Mouse (Mus musculus) erythroblast, embryonic 14.5 days (primary cell): ENCODE results near the gene Zbtb46. TPM values are rescaled to one million over a fixed set of nuclear protein-coding genes. Genes with fewer than 3 reads are reported as not detected.

ENCODE experiments used
- H3K27me3 ChIP-seq: 2 replicates; pipeline ENCODE4 v1.6.1; 2012; ENCODE audit warnings: inconsistent platforms; ENCODE audit not compliant: control insufficient read depth
- H3K36me3 ChIP-seq: 2 replicates; pipeline ENCODE4 v1.6.1; 2012; ENCODE audit warnings: mild to moderate bottlenecking, inconsistent platforms; ENCODE audit not compliant: control insufficient read depth
- H3K4me1 ChIP-seq: 2 replicates; pipeline ENCODE4 v1.6.1; 2012; ENCODE audit warnings: inconsistent platforms; ENCODE audit not compliant: control insufficient read depth
- H3K4me3 ChIP-seq: replicated peaks from 2 replicates; pipeline ENCODE3; 2012; ENCODE audit warnings: moderate library complexity, mild to moderate bottlenecking, inconsistent platforms
- H3K9me3 ChIP-seq: 2 replicates; pipeline ENCODE4 v1.6.1; 2012; ENCODE audit warnings: low read length, inconsistent platforms, mixed read lengths; ENCODE audit not compliant: control insufficient read depth
- GATA1 ChIP-seq: IDR thresholded peaks from 2 replicates; pipeline ENCODE4 v1.6.1; 2012; ENCODE audit warnings: low read length, inconsistent platforms, mixed read lengths
- TAL1 ChIP-seq: IDR thresholded peaks from 3 replicates; pipeline ENCODE4 v1.6.1; 2012; ENCODE audit warnings: low read length, inconsistent platforms, mixed read lengths
- polyA plus RNA-seq: library from polyadenylated mRNA; stranded (reverse); fragments of >175 nt; gene quantifications from 2 replicates; pipeline ENCODE4 v1.2.3, GENCODE M21; 2012

The Zbtb46 gene
- polyA plus RNA-seq, 1 experiment: 0.26 TPM

- TF ChIP-seq TAL1: no peak
- no peak for TF ChIP-seq GATA1
- Histone ChIP-seq H3K36me3 (no peaks in the 10 kb centered on the region), H3K9me3 (no peaks in the 10 kb centered on the region), H3K4me3 (no peak overlapping the region), H3K4me1 (peaks cover 7% of the 10 kb centered on the region), H3K27me3 (peaks cover 7% of the 10 kb centered on the region; the same call in 1 of the 2 replicates)
Observed at GRCm38 (mm10) chr2:181470285-181470684, 11.1 kb upstream of the Zbtb46 start.

GRCm38 (mm10) chr2:181465423-181465822, 6.2 kb upstream of the Zbtb46 start:
- H3K4me3 ChIP-seq: no peak overlapping the region
- H3K27me3 ChIP-seq: peaks cover 46% of the 10 kb centered on the region
- no peak for TF ChIP-seq GATA1
- TF ChIP-seq TAL1: no peak
- H3K36me3 ChIP-seq: no peaks in the 10 kb centered on the region
- H3K4me1 ChIP-seq: peaks cover 35% of the 10 kb centered on the region
- no peaks in the 10 kb centered on the region for H3K9me3 ChIP-seq

- Histone ChIP-seq H3K4me3 (no peak overlapping the region), H3K4me1 (peaks cover 52% of the 10 kb centered on the region), H3K36me3 (no peaks in the 10 kb centered on the region), H3K9me3 (no peaks in the 10 kb centered on the region), H3K27me3 (peaks cover 66% of the 10 kb centered on the region)
- TF ChIP-seq TAL1: no peak
- no peak for TF ChIP-seq GATA1
Observed at GRCm38 (mm10) chr2:181463008-181463738, 3.9 kb upstream of the Zbtb46 start.

GRCm38 (mm10) chr2:181462604-181463003, 3.4 kb upstream of the Zbtb46 start:
- Histone ChIP-seq H3K36me3 (no peaks in the 10 kb centered on the region), H3K4me1 (peaks cover 57% of the 10 kb centered on the region), H3K4me3 (no peak overlapping the region), H3K27me3 (peaks cover 71% of the 10 kb centered on the region), H3K9me3 (no peaks in the 10 kb centered on the region)
- TF ChIP-seq GATA1 (no peak), TAL1 (no peak)

- no peak for TF ChIP-seq TAL1
- TF ChIP-seq GATA1: no peak
- H3K4me3 ChIP-seq: no peak overlapping the region
- peaks cover 66% of the 10 kb centered on the region for H3K4me1 ChIP-seq
Observed at GRCm38 (mm10) chr2:181461536-181462100, 2.4 kb upstream of the Zbtb46 start.

GRCm38 (mm10) chr2:181459673-181460621, 721 bp upstream of the Zbtb46 start:
- peaks cover 68% of the 10 kb centered on the region for H3K4me1 ChIP-seq
- TF ChIP-seq TAL1 (peak; percentile 40; the same call in 1 of the 3 replicates), GATA1 (peak; percentile 40; the same call in 1 of the 2 replicates)

More at GRCm38 (mm10) chr2:181461536-181462100, 2.4 kb upstream of the Zbtb46 start:
- Histone ChIP-seq H3K27me3 (peaks cover 81% of the 10 kb centered on the region), H3K9me3 (no peaks in the 10 kb centered on the region), H3K36me3 (no peaks in the 10 kb centered on the region)

GRCm38 (mm10) chr2:181458411-181459152, 644 bp downstream of the Zbtb46 start:
- H3K4me1 ChIP-seq: peaks cover 72% of the 10 kb centered on the region
- peak; percentile 50 for TF ChIP-seq GATA1
- no peak for TF ChIP-seq TAL1
- H3K4me3 ChIP-seq: peak overlapping the region; percentile 90
- H3K27me3 ChIP-seq: peaks cover 85% of the 10 kb centered on the region
- H3K9me3 ChIP-seq: no peaks in the 10 kb centered on the region
- peaks cover 4% of the 10 kb centered on the region for H3K36me3 ChIP-seq

More at GRCm38 (mm10) chr2:181459673-181460621, 721 bp upstream of the Zbtb46 start:
- H3K9me3 ChIP-seq: no peaks in the 10 kb centered on the region
- no peaks in the 10 kb centered on the region; the same call in 1 of the 2 replicates for H3K36me3 ChIP-seq
- H3K27me3 ChIP-seq: peaks cover 87% of the 10 kb centered on the region
- peak overlapping the region; percentile 90 for H3K4me3 ChIP-seq

- peaks cover 78% of the 10 kb centered on the region for H3K27me3 ChIP-seq
- peaks cover 6% of the 10 kb centered on the region for H3K9me3 ChIP-seq
- TF ChIP-seq TAL1 (no peak), GATA1 (no peak)
- peaks cover 65% of the 10 kb centered on the region for H3K4me1 ChIP-seq
- peak overlapping the region; percentile 90 for H3K4me3 ChIP-seq
- H3K36me3 ChIP-seq: peaks cover 10% of the 10 kb centered on the region
Observed at GRCm38 (mm10) chr2:181457831-181458230, 1.4 kb downstream of the Zbtb46 start.

- peaks cover 58% of the 10 kb centered on the region for H3K27me3 ChIP-seq
- H3K4me3 ChIP-seq: no peak overlapping the region
- peaks cover 48% of the 10 kb centered on the region for H3K4me1 ChIP-seq
- H3K9me3 ChIP-seq: peaks cover 6% of the 10 kb centered on the region
- H3K36me3 ChIP-seq: peaks cover 16% of the 10 kb centered on the region
- TF ChIP-seq GATA1 (no peak), TAL1 (no peak)
Observed at GRCm38 (mm10) chr2:181455899-181456298, 3.3 kb downstream of the Zbtb46 start.
